Mouse (Mus musculus): ENCODE measurements around the gene Ccdc102a.
A peak's percentile ranks its signal among the peaks of the same experiment; 100 is the strongest.

Ccdc102a gene

DNA sequence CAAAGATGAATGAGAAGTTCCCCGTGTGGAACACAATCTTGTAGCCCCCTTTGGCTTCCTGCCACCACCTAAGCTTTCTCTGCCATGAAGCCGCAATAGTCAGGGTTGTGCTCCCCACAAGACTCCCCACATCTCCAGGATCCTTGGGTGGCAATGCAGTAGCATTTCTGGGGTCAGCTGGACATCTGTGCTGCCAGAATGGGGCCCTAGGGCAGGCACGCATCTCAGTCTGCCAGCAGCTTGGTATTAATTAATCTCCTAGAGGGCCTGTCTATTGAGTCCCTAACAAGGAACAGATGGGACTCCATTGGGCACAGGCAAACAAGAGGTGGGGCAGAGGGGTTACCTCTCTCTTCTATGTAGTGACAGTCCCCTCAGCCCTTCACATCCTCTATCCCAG lies 45.7 kb downstream of the Ccdc102a start:
- TF ChIP-seq GATA4 (IDR thresholded peaks at IDR 0.05; ENCODE audit: insufficient replicate concordance, low read length) = no peak

- TF ChIP-seq GATA4 (IDR thresholded peaks at IDR 0.05; ENCODE audit: insufficient replicate concordance, low read length) = no peak
Measured at GRCm38 (mm10) chr8:94871108-94871894, 46.6 kb downstream of the Ccdc102a start.

DNA sequence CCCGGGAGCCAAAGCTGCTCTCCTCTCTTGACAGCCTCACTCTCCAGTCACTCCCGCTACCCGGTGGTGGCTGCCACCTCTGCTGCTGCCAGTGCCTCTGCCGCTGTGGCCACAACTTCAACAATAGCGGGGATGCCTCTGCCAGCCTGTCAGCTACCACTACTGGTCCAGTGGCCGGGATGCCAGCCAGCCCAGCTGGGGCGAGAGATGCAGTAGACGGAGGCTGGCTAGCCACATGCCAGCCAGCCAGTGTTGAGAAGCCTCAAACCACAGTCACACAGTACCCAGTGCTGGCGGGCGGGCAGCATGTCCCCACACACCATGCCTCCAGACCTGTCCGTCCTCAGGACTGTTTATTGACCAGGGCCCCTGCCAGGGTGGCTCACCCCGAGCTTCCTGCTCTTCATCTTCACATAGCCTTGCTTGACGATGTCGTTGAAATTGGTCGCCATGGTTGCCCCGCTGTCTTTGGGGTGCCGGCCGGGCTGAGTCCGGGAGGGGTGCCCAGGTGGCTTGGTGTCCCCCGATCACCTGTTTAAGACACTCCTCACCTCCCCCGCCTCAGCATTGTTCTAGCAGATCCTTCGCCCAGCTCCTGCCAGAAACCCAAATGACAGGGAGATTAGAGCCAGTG lies 47.3 kb downstream of the Ccdc102a start:
- TF ChIP-seq GATA4 (IDR thresholded peaks at IDR 0.05; ENCODE audit: insufficient replicate concordance, low read length) = no peak

DNA sequence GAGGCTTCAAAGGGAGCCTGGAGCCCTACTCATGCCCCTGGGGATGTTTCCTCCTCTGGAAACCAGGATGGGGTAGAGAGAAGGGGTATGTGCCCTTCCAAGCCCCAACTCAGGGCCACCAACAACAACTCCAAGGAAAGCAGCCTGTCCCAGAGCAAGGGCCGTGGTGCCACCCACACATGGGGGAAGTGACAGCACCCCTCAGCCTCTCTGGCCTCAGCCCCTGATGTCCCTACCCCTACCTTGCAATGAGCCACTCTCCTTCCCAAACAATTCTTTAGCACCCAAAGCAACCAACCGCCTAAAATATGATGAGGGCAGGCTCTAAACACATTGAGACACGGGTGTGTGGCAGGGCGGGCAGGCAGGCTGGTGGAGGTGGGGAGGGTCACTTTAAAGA lies 47.9 kb downstream of the Ccdc102a start:
- TF ChIP-seq GATA4 (IDR thresholded peaks at IDR 0.05; ENCODE audit: insufficient replicate concordance, low read length) = no peak

DNA sequence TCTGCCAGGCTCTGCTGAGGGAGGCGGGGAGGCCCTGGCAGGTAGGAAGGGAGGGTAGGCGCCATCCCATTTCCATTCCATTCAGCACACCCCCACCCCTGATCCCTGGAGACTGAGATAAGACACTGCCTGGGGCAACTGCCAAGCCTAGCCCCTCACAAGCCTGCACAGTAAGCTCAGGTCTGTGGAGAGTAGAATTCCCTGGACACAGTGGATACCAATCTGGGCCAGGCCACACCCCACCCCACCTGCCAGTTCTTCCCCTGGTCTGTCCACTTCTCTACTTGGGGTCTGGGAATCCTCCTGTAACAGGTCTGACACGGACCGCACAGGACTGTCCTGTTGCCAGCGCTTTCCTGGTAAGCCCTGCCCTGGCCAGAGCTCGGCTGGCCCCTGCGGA lies 48.8 kb downstream of the Ccdc102a start:
- no peak for TF ChIP-seq GATA4 (IDR thresholded peaks at IDR 0.05; ENCODE audit: insufficient replicate concordance, low read length)

DNA sequence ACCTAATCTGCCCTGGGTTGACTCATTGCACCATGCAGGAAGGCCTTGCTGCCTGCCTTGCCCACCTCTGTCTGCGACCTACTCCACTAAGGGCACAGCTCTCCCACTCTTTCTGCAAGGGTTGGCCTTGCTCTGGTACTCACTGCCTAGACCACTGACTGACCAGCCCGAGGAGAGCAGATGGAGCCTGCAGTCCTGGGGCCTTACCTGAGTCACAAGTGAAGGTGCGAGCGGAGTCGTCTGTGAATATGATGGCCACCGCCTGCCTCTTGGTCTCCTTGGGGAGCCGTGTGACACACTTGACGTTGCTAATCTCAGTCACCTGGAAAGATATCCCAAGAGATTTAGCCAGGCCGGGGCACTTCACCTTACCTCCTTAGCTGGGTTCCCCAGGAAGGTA lies 51.0 kb downstream of the Ccdc102a start:
- TF ChIP-seq GATA4 (IDR thresholded peaks at IDR 0.05; ENCODE audit: insufficient replicate concordance, low read length) = no peak

DNA sequence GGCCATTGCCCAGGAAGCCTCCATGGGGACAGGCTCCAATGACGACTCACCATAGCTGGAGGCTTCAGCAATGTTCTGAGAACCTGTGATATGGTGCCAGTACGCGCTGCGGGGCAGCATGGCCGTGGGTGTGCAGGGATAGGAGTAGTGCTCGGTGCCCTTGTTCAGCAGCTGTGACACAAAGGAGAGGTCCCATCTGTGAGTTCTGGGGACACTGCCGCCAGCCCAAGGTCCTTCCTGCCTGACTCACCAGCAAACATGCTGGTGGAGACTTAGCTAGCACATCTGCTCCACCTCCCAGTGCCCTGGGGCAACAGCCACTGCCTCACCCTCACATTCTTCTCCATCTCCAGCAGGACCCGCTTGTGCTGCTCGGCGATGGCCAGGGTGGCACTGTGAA lies 52.6 kb downstream of the Ccdc102a start:
- TF ChIP-seq GATA4 (IDR thresholded peaks at IDR 0.05; ENCODE audit: insufficient replicate concordance, low read length) = no peak

- TF ChIP-seq GATA4 (IDR thresholded peaks at IDR 0.05; ENCODE audit: insufficient replicate concordance, low read length) = no peak
Measured at GRCm38 (mm10) chr8:94863897-94864673, 53.8 kb downstream of the Ccdc102a start.

GRCm38 (mm10) chr8:94862487-94863220 lies 55.2 kb downstream of the Ccdc102a start:
- no peak for TF ChIP-seq GATA4 (IDR thresholded peaks at IDR 0.05; ENCODE audit: insufficient replicate concordance, low read length)

DNA sequence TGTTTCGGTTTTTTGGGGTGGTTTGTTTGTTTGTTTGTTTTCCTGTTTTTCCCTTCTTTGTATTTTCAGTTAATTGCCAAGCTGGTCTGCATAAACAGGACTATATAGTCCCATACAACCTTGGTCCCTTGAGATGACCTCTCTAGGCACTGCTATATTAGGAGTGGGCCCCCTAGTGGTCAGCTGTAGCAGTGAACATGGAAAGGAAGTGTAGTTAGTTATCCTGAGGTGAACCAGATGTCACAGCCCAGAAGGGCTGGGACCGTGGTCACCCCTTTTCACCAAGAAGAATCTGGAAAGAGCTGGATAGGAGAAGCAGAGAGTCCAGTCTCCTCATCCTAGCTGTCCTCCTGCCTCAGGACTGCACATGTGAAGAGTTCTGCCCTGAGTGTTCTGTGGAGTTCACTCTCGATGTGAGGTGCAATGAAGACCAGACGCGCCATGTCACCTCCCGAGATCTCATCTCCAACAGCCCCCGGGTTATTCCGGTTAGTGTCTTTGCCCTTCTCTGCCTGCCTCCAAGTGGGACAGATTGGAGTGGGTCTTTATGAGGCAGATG lies 56.5 kb downstream of the Ccdc102a start:
- no peak for TF ChIP-seq GATA4 (IDR thresholded peaks at IDR 0.05; ENCODE audit: insufficient replicate concordance, low read length)

GRCm38 (mm10) chr8:94857346-94858173 lies 60.3 kb downstream of the Ccdc102a start, which contains the start of gene Polr2c:
Gene Polr2c (plus strand): TSS chr8:94857450.
- TF ChIP-seq GATA4 (IDR thresholded peaks at IDR 0.05; ENCODE audit: insufficient replicate concordance, low read length) = peak; percentile 61; the same call in 1 of the 2 replicates

- no peak for TF ChIP-seq GATA4 (IDR thresholded peaks at IDR 0.05; ENCODE audit: insufficient replicate concordance, low read length)
Measured at GRCm38 (mm10) chr8:94857011-94857345, 60.9 kb downstream of the Ccdc102a start.
